Mouse (Mus musculus): ENCODE measurements around the gene Hist1h2br.
"Not testable (repeated sequence)": the region's sequence is repeated elsewhere in the genome, so short reads cannot be mapped to it uniquely, and the experiment has no call there.

- TF ChIP-seq CTCF, POLR2A (IDR thresholded peaks at IDR 0.05; ENCODE audit: extremely low read depth, insufficient read depth, low read length): not testable (repeated sequence)
These were observed 22.5 kb upstream of the Hist1h2br start for GRCm38 (mm10) chr13:21811074-21811473.

All from cortical plate, adult 2 months (tissue).